Mouse (Mus musculus) heart, postnatal 0 days (tissue): ENCODE data around the gene Rbm34. TPM values are rescaled to one million over a fixed set of nuclear protein-coding genes. Genes with fewer than 3 reads are reported as not detected.

Experiments
- ATAC-seq: fragments of 200-750 bp; cut with Nextera tagmentation; 2 replicates; pipeline ENCODE4 v1.8.0; 2017; ENCODE audit warnings: low read depth, moderate number of reproducible peaks, moderate library complexity; ENCODE audit not compliant: insufficient read depth
- DNase-seq: peaks from one replicate; pipeline ENCODE4 v3.0.0-alpha.2; 2016; ENCODE audit warnings: low spot score
- H3K27ac ChIP-seq: fragments of 300-500 bp; sonication (generic); 2 replicates; pipeline ENCODE4 v1.5.1; 2014; ENCODE audit warnings: low read depth, mild to moderate bottlenecking
- H3K27me3 ChIP-seq: fragments of 300-500 bp; sonication (generic); 2 replicates; pipeline ENCODE4 v1.6.1; 2014; ENCODE audit warnings: low read length, mixed read lengths; ENCODE audit not compliant: control insufficient read depth, insufficient read depth
- H3K36me3 ChIP-seq: fragments of 300-500 bp; sonication (generic); replicated peaks from 2 replicates; pipeline ENCODE4 v1.6.1; 2014; ENCODE audit warnings: low read length, mixed read lengths; ENCODE audit not compliant: control insufficient read depth, insufficient read depth
- H3K4me1 ChIP-seq: fragments of 300-500 bp; sonication (generic); 2 replicates; pipeline ENCODE4 v1.6.1; 2014; ENCODE audit warnings: antibody characterized with exemption; ENCODE audit not compliant: control insufficient read depth, insufficient read depth
- H3K4me2 ChIP-seq: fragments of 300-500 bp; sonication (generic); 2 replicates; pipeline ENCODE4 v1.6.1; 2014; ENCODE audit warnings: low read depth, mild to moderate bottlenecking, low read length, moderate library complexity
- H3K4me3 ChIP-seq: fragments of 300-500 bp; sonication (generic); 2 replicates; pipeline ENCODE4 v1.5.1; 2014; ENCODE audit warnings: low read depth, low read length
- H3K9ac ChIP-seq: fragments of 300-500 bp; sonication (generic); replicated peaks from 2 replicates; pipeline ENCODE4 v1.6.1; 2014; ENCODE audit warnings: low read depth, low read length, mixed read lengths
- H3K9me3 ChIP-seq: fragments of 300-500 bp; sonication (generic); replicated peaks from 2 replicates; pipeline ENCODE4 v1.6.1; 2016; ENCODE audit warnings: low read length; ENCODE audit not compliant: control insufficient read depth
- CTCF ChIP-seq: IDR thresholded peaks from 2 replicates; pipeline ENCODE4 v1.5.1; 2016; ENCODE audit warnings: antibody characterized with exemption, control low read depth, low read depth
- EP300 ChIP-seq: IDR thresholded peaks from 2 replicates; pipeline ENCODE4 v1.6.1; 2016; ENCODE audit warnings: antibody characterized with exemption, low read depth
- WGBS: fragments of 180-500 bp; shearing (Covaris S2); extraction: QIAGEN DNeasy Blood & Tissue Kit; methylation state at CpG from one replicate; pipeline ENCODE4 v1.1.7; 2014; 5-methylcytosine and 5-hydroxymethylcytosine counted together
- polyA plus RNA-seq: library from polyadenylated mRNA; unstranded; fragments of >200 nt; fragmentation: Nextera tagmentation; extraction: Ambion mirVana; gene quantifications from 2 replicates; pipeline ENCODE4 v1.2.1, GENCODE M21; 2015
- total RNA-seq: library from RNA; depleted of rRNA; stranded (reverse); fragments of >200 nt; gene quantifications from 2 replicates; pipeline ENCODE4 v1.2.3, GENCODE M21; 2014; ENCODE audit warnings: low replicate concordance

Rbm34 gene
- total and polyA plus RNA-seq, 2 experiments from 2014 or later, result 1.3 to 8.8 TPM

DNA sequence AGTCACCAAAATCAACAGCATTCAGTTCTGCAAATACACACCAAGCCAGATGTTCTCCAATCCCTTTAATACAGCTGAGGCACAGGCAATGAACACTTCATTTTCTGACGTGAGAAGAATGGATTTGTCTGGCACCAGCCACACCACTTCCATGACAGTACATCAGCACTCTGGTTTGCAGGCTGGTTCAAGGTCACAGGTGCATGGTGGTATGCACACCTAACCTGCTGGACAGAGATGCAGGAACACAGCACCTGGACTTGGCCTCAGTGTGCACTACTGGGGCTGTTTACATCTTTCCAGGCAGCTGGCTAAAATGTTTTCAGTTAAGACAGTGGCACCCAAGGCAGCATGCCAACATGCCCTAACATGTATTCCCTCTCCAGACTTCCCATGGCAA lies 38.2 kb downstream of the Rbm34 start:
- ATAC-seq (no peak), DNase-seq (no peak)
- H3K9ac ChIP-seq, result no peak overlapping the region
- WGBS, result 68% methylated on average over 1 of the region's 1 CpGs
- H3K9me3 ChIP-seq, result no peaks in the 10 kb centered on the region
- H3K27ac ChIP-seq, result 0 out of 2 replicates have a peak overlapping the region, but pooled peaks have one; percentile 0
- H3K4me3 ChIP-seq, result no peak overlapping the region
- TF ChIP-seq EP300 (no peak), CTCF (no peak)
- H3K36me3 ChIP-seq, result peaks cover 71% of the 10 kb centered on the region
- H3K4me1 ChIP-seq, result no peaks in the 10 kb centered on the region
- no peaks in the 10 kb centered on the region for H3K27me3 ChIP-seq
- no peak overlapping the region for H3K4me2 ChIP-seq

DNA sequence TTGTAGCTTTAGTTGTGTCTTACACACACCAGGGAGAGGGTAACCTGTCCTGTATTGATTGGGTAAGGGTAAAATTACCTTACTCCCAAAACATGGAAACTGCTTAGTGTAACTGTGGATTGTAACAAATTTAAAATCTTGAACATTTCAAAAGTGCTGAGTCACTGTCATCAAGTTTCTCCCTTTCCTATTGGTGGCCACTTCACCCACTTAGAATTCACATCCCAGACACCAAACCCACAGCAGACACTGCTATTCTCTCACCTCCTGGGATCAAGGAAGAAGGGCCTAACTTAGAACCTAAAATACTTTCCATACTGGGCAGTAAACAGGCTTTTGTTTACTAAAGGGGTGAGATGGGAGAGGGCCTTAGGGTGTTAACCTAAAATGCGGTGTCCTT lies 38.6 kb downstream of the Rbm34 start:
- no peak for TF ChIP-seq EP300
- TF ChIP-seq CTCF, result no peak
- Histone ChIP-seq H3K27me3 (no peaks in the 10 kb centered on the region), H3K36me3 (peaks cover 67% of the 10 kb centered on the region), H3K9me3 (no peaks in the 10 kb centered on the region), H3K4me3 (no peak overlapping the region), H3K9ac (no peak overlapping the region), H3K4me1 (no peaks in the 10 kb centered on the region), H3K27ac (0 out of 2 replicates have a peak overlapping the region, but pooled peaks have one; percentile 0), H3K4me2 (no peak overlapping the region)
- WGBS, result 100% methylated on average over 1 of the region's 1 CpGs
- no peak for DNase-seq
- ATAC-seq, result no peak

DNA sequence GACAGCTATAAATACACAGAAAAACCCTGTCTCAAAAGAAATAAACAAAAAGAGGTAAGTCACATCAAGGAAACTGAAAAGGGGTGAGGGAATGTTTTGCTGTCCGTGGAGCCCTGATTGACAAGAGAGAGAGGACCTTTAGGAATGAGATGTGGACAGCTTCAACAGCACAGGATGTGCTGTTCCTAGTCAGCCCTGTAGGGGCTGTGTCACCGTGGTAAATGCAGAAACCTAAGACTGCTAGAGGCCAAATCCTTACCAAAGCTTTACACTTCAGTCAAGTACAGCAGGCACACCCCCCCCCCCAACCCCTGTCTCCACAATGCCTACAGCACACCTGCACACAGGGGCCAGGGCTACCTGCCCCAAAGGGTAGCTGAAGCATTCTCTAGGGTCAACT lies 39.2 kb downstream of the Rbm34 start:
- TF ChIP-seq EP300, result no peak
- peak; percentile 43 for TF ChIP-seq CTCF
- H3K27me3 ChIP-seq, result no peaks in the 10 kb centered on the region
- no peak overlapping the region for H3K4me3 ChIP-seq
- ATAC-seq, result peak; percentile 42; the same call in 1 of the 2 replicates
- H3K4me1 ChIP-seq, result no peaks in the 10 kb centered on the region
- H3K4me2 ChIP-seq, result no peak overlapping the region
- 26% methylated on average over 2 of the region's 2 CpGs for WGBS
- DNase-seq, result peak; percentile 38
- H3K27ac ChIP-seq, result no peak overlapping the region
- H3K36me3 ChIP-seq, result peaks cover 62% of the 10 kb centered on the region
- no peak overlapping the region for H3K9ac ChIP-seq
- H3K9me3 ChIP-seq, result no peaks in the 10 kb centered on the region

DNA sequence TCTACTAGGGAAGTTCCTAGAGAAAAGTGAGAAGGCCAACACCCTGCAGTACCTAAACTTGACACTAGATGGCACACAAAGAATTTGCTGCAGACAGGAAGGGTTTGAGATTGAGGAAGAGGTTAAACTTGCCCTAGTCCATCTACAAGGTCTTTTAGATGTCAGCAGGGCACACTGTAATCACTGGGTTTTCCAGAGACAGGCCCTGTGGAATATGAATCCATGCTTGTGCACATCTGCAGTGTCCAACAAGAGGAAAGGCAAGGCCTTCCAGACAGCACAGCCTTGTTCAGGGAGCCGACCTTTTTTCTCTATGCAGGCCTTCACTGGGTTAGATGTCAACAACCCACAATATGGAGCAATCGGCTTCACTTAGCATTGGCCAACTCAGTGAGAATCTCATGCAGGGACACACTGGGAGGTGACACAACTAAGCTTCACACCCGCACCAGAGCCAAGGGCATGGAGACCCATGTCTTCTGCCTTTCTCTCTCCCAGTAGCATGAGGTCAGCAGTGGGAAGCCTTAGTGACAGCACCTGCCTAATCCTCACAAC lies 41.2 kb downstream of the Rbm34 start:
- Histone ChIP-seq H3K9me3 (no peaks in the 10 kb centered on the region), H3K4me3 (no peak overlapping the region), H3K4me1 (no peaks in the 10 kb centered on the region), H3K27ac (peak overlapping the region; percentile 63), H3K27me3 (no peaks in the 10 kb centered on the region), H3K36me3 (peaks cover 43% of the 10 kb centered on the region), H3K4me2 (no peak overlapping the region), H3K9ac (no peak overlapping the region)
- peak; percentile 75 for DNase-seq
- WGBS, result 66% methylated on average over 3 of the region's 3 CpGs
- ATAC-seq, result peak; percentile 47
- TF ChIP-seq CTCF (peak; percentile 94), EP300 (no peak)

DNA sequence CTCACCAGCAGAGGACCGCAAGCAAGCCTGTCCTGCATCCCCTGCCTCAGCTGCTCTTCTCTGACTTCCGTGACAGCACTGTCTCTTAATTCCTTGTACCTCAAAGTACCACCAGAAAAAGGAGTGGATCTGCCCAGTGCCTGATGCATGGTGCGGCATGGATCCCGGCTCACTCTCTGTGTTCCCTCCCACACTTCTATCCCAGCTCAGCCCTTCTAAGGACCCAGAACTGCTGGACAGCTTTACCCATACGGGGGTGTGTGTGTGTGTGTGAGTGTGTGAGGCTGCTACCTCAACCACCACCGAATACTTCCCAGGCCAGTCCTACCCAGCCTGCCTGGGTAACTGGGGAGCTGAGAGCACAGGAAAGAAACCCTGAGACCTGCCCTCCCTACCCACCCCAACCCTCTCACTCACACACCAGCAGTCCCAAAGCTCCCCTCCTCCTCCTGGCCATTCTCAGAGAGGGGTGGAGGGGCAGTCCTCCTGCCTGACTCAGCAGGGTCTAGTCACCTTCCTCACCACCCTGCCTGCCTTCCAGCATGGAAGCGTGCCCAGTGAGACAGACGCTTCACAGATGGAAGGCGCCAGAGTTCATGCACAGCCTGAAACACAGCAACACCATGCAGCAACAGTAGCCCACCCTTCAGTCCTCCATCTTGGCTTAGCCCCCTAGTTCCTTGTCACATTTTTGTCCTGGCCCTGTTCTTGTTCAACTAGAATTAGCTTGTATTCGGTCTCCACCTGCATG lies 41.9 kb downstream of the Rbm34 start:
- no peaks in the 10 kb centered on the region for H3K4me1 ChIP-seq
- H3K36me3 ChIP-seq, result peaks cover 39% of the 10 kb centered on the region
- H3K9ac ChIP-seq, result no peak overlapping the region
- DNase-seq (no peak), ATAC-seq (no peak)
- no peak overlapping the region for H3K4me3 ChIP-seq
- H3K4me2 ChIP-seq, result no peak overlapping the region
- no peaks in the 10 kb centered on the region for H3K27me3 ChIP-seq
- no peaks in the 10 kb centered on the region for H3K9me3 ChIP-seq
- no peak for TF ChIP-seq CTCF
- no peak for TF ChIP-seq EP300
- WGBS, result 72% methylated on average over 10 of the region's 10 CpGs
- H3K27ac ChIP-seq, result no peak overlapping the region
